Mouse (Mus musculus): ENCODE results near the gene Cfap58.

- no peak for TF ChIP-seq CTCF (IDR thresholded peaks at IDR 0.05; ENCODE audit: low read depth, low read length)
- TF ChIP-seq GATA1 (IDR thresholded peaks at IDR 0.05; ENCODE audit: borderline replicate concordance, low read length) = no peak
- TF ChIP-seq POLR2AphosphoS5 (IDR thresholded peaks at IDR 0.05; ENCODE audit: insufficient replicate concordance, low read depth, low read length) = no peak
Measured at GRCm38 (mm10) chr19:47968993-47969659, 31.7 kb downstream of the Cfap58 start.
